Mouse (Mus musculus): Measurements from ENCODE around the gene Ccnt1. TPM values are rescaled to one million over a fixed set of nuclear protein-coding genes. Genes with fewer than 3 reads are reported as not detected.
A peak's percentile ranks its signal among the peaks of the same experiment; 100 is the strongest.

The Ccnt1 gene
- polyA plus RNA-seq, 1 experiment = 40.6 TPM

- Histone ChIP-seq H3K4me3 (ENCODE audit: insufficient read depth, low read length) (peak overlapping the region; percentile 95), H3K27ac (ENCODE audit: insufficient read depth, low read length) (peak overlapping the region; percentile 23; the same call in 1 of the 2 replicates), H3K4me1 (ENCODE audit: control insufficient read depth, insufficient read depth, low read length) (no peaks in the 10 kb centered on the region)
- TF ChIP-seq POLR2A (IDR thresholded peaks at IDR 0.05; ENCODE audit: low read depth, low read length) = 0 out of 2 replicates have a peak, but pooled peaks have one; percentile 10
- no peak for TF ChIP-seq CTCF (IDR thresholded peaks at IDR 0.05; ENCODE audit: borderline replicate concordance, insufficient read depth, low read length)
Measured at GRCm38 (mm10) chr15:98608784-98609250, 38.1 kb upstream of the Ccnt1 start.

- Histone ChIP-seq H3K4me1 (ENCODE audit: control insufficient read depth, insufficient read depth, low read length) (peaks cover 6% of the 10 kb centered on the region), H3K4me3 (ENCODE audit: insufficient read depth, low read length) (peak overlapping the region; percentile 95), H3K27ac (ENCODE audit: insufficient read depth, low read length) (peak overlapping the region; percentile 23; the same call in 1 of the 2 replicates)
- TF ChIP-seq CTCF (IDR thresholded peaks at IDR 0.05; ENCODE audit: borderline replicate concordance, insufficient read depth, low read length) (no peak), POLR2A (IDR thresholded peaks at IDR 0.05; ENCODE audit: low read depth, low read length) (0 out of 2 replicates have a peak, but pooled peaks have one; percentile 12)
Measured at GRCm38 (mm10) chr15:98608058-98608783, 37.5 kb upstream of the Ccnt1 start.

DNA sequence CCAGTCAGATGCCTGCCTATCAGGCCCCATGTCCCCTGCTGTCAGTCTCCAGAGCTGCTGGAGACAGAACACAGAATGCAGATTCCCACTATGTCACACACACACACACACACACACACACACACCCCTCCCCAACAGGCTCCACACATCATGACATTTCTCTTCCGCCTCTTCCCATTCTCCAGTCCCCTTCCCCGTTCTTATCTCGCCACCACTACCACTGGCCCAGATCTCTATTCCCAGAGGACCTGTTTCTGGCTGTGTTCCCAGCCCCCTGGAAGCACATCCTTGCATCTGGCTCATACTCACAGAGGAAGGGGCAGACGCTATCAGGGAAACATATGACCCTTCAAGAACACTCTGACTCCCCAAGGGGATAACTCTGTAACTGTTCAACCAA is 36.8 kb upstream of the Ccnt1 start:
- Histone ChIP-seq H3K4me1 (ENCODE audit: control insufficient read depth, insufficient read depth, low read length) (peaks cover 6% of the 10 kb centered on the region), H3K4me3 (ENCODE audit: insufficient read depth, low read length) (peak overlapping the region; percentile 95), H3K27ac (ENCODE audit: insufficient read depth, low read length) (no peak overlapping the region)
- TF ChIP-seq POLR2A (IDR thresholded peaks at IDR 0.05; ENCODE audit: low read depth, low read length) (no peak), CTCF (IDR thresholded peaks at IDR 0.05; ENCODE audit: borderline replicate concordance, insufficient read depth, low read length) (no peak)

GRCm38 (mm10) chr15:98606739-98607138 is 36.0 kb upstream of the Ccnt1 start:
- Histone ChIP-seq H3K4me3 (ENCODE audit: insufficient read depth, low read length) (no peak overlapping the region), H3K4me1 (ENCODE audit: control insufficient read depth, insufficient read depth, low read length) (peaks cover 6% of the 10 kb centered on the region), H3K27ac (ENCODE audit: insufficient read depth, low read length) (no peak overlapping the region)
- TF ChIP-seq CTCF (IDR thresholded peaks at IDR 0.05; ENCODE audit: borderline replicate concordance, insufficient read depth, low read length) = no peak
- TF ChIP-seq POLR2A (IDR thresholded peaks at IDR 0.05; ENCODE audit: low read depth, low read length) = no peak

GRCm38 (mm10) chr15:98606051-98606536 is 35.4 kb upstream of the Ccnt1 start:
- H3K4me3 ChIP-seq (ENCODE audit: insufficient read depth, low read length) = no peak overlapping the region
- no peak overlapping the region for H3K27ac ChIP-seq (ENCODE audit: insufficient read depth, low read length)
- TF ChIP-seq POLR2A (IDR thresholded peaks at IDR 0.05; ENCODE audit: low read depth, low read length) (no peak), CTCF (IDR thresholded peaks at IDR 0.05; ENCODE audit: borderline replicate concordance, insufficient read depth, low read length) (no peak)
- peaks cover 6% of the 10 kb centered on the region for H3K4me1 ChIP-seq (ENCODE audit: control insufficient read depth, insufficient read depth, low read length)

DNA sequence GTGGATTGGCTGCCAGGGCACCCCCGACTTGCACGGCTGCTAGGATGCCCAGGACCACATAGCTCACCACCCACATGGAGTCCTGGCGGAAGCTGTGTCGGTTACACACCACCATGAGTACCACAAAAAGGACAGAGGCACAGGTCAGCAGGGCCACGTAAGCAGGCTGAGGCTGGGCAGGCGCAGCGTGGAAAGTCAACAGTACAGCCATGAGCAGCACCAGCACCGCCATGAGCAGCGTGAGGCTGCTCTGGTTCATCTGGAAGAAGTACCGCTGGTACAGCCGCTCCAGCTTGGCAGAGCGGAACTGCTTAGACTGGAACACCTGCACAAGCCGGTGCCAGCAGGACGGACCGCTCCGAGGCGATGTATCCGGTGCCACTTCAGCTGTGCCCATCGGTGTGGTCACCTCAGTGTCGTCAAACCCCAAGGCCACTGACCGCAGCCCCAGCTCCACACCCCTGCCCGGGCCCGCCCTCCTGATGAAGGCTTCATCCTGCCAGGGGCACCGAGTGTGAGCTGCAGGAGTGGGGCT is 33.4 kb upstream of the Ccnt1 start:
- no peak for TF ChIP-seq CTCF (IDR thresholded peaks at IDR 0.05; ENCODE audit: borderline replicate concordance, insufficient read depth, low read length)
- TF ChIP-seq POLR2A (IDR thresholded peaks at IDR 0.05; ENCODE audit: low read depth, low read length) = no peak
- no peak overlapping the region for H3K27ac ChIP-seq (ENCODE audit: insufficient read depth, low read length)
- no peak overlapping the region for H3K4me3 ChIP-seq (ENCODE audit: insufficient read depth, low read length)
- H3K4me1 ChIP-seq (ENCODE audit: control insufficient read depth, insufficient read depth, low read length) = peaks cover 6% of the 10 kb centered on the region

GRCm38 (mm10) chr15:98602921-98603458 is 32.3 kb upstream of the Ccnt1 start:
- TF ChIP-seq CTCF (IDR thresholded peaks at IDR 0.05; ENCODE audit: borderline replicate concordance, insufficient read depth, low read length) (no peak), POLR2A (IDR thresholded peaks at IDR 0.05; ENCODE audit: low read depth, low read length) (no peak)
- Histone ChIP-seq H3K4me1 (ENCODE audit: control insufficient read depth, insufficient read depth, low read length) (peaks cover 6% of the 10 kb centered on the region), H3K4me3 (ENCODE audit: insufficient read depth, low read length) (no peak overlapping the region), H3K27ac (ENCODE audit: insufficient read depth, low read length) (peak overlapping the region; percentile 92)

GRCm38 (mm10) chr15:98602191-98602881 is 31.6 kb upstream of the Ccnt1 start:
- TF ChIP-seq CTCF (IDR thresholded peaks at IDR 0.05; ENCODE audit: borderline replicate concordance, insufficient read depth, low read length) (no peak), POLR2A (IDR thresholded peaks at IDR 0.05; ENCODE audit: low read depth, low read length) (peak; percentile 58; the same call in 1 of the 2 replicates)
- Histone ChIP-seq H3K4me3 (ENCODE audit: insufficient read depth, low read length) (no peak overlapping the region), H3K27ac (ENCODE audit: insufficient read depth, low read length) (peak overlapping the region; percentile 92), H3K4me1 (ENCODE audit: control insufficient read depth, insufficient read depth, low read length) (peaks cover 6% of the 10 kb centered on the region)

GRCm38 (mm10) chr15:98601832-98602190 is 31.1 kb upstream of the Ccnt1 start:
- H3K27ac ChIP-seq (ENCODE audit: insufficient read depth, low read length) = peak overlapping the region; percentile 92
- TF ChIP-seq POLR2A (IDR thresholded peaks at IDR 0.05; ENCODE audit: low read depth, low read length) (no peak), CTCF (IDR thresholded peaks at IDR 0.05; ENCODE audit: borderline replicate concordance, insufficient read depth, low read length) (no peak)
- no peak overlapping the region for H3K4me3 ChIP-seq (ENCODE audit: insufficient read depth, low read length)
- H3K4me1 ChIP-seq (ENCODE audit: control insufficient read depth, insufficient read depth, low read length) = peaks cover 6% of the 10 kb centered on the region

All from embryonic fibroblast, embryonic 13.5 days (primary cell).